Mouse (Mus musculus): Measurements from ENCODE around the gene Lins1.

DNA sequence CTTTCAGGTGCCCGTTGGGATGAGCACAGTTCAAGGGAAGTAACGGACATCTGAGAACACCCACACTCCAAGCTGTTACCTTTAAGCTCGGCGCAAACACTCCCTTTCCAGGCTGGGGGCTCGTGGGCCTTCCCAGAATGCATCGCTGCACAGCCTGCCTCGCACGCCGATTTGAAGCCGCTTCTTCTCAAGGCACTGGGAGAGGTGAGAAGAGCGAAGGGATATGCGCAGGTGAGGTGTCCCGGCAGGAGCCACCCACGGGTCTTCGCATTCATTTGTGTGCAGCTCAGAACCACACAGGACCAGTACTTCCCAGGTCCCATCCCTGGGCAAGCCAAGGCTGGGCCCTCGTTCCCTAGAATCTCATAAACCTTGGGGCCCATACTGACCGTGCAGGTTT is 43.7 kb downstream of the Lins1 start:
- TF ChIP-seq CTCF (IDR thresholded peaks at IDR 0.05; ENCODE audit: low read depth): no peak
- TF ChIP-seq EP300 (IDR thresholded peaks at IDR 0.05; ENCODE audit: low read depth): no peak
